Mouse (Mus musculus) heart, embryonic 14.5 days (tissue): ENCODE measurements around the gene Thsd7b. TPM values are rescaled to one million over a fixed set of nuclear protein-coding genes. Genes with fewer than 3 reads are reported as not detected.

Source experiments
- ATAC-seq: fragments of 200-750 bp; cut with Nextera tagmentation; 2 replicates; pipeline ENCODE4 v1.8.0; 2017; ENCODE audit warnings: low read depth, moderate TSS enrichment; ENCODE audit not compliant: insufficient number of reproducible peaks, insufficient read depth, low FRiP score
- H3K27ac ChIP-seq, 2 experiments: fragments of 200-500 bp in 1 of 2; fragments of 300-500 bp in 1 of 2; sonication (generic) in 1 of 2; replicated peaks in 1 of 2; 2 replicates each; pipeline ENCODE4 v1.5.1; 2012 to 2014; ENCODE audit warnings: low read depth in 2 of 2, low read length in 2 of 2, control low read depth in 1 of 2, mild to moderate bottlenecking in 1 of 2, mixed read lengths in 1 of 2; ENCODE audit not compliant: control insufficient read depth in 1 of 2, insufficient read depth in 1 of 2
- H3K27me3 ChIP-seq: fragments of 300-500 bp; sonication (generic); 2 replicates; pipeline ENCODE4 v1.6.1; 2014; ENCODE audit warnings: mild to moderate bottlenecking, low read length, control low read depth; ENCODE audit not compliant: control insufficient read depth, insufficient read depth
- H3K36me3 ChIP-seq: fragments of 300-500 bp; sonication (generic); 2 replicates; pipeline ENCODE4 v1.6.1; 2014; ENCODE audit warnings: mild to moderate bottlenecking, control low read depth, low read length, mixed read lengths; ENCODE audit not compliant: control insufficient read depth, insufficient read depth
- H3K4me1 ChIP-seq, 2 experiments: fragments of 200-500 bp in 1 of 2; fragments of 300-500 bp in 1 of 2; sonication (generic) in 1 of 2; 2 replicates each; pipeline ENCODE4 v1.6.1; 2012 to 2014; ENCODE audit warnings: low read length in 2 of 2, control low read depth in 1 of 2, mixed read lengths in 1 of 2; ENCODE audit not compliant: control insufficient read depth in 2 of 2, insufficient read depth in 2 of 2
- H3K4me2 ChIP-seq: fragments of 300-500 bp; sonication (generic); 2 replicates; pipeline ENCODE4 v1.6.1; 2014; ENCODE audit warnings: mild to moderate bottlenecking, low read length
- H3K4me3 ChIP-seq, 2 experiments: fragments of 200-500 bp in 1 of 2; fragments of 300-500 bp in 1 of 2; sonication (generic) in 1 of 2; 2 replicates each; pipeline ENCODE4 v1.5.1; 2012 to 2014; ENCODE audit warnings: low read length in 2 of 2, mild to moderate bottlenecking in 2 of 2, control low read depth in 1 of 2, low read depth in 1 of 2, moderate library complexity in 1 of 2; ENCODE audit not compliant: control insufficient read depth in 1 of 2, insufficient read depth in 1 of 2
- H3K9ac ChIP-seq: fragments of 300-500 bp; sonication (generic); 2 replicates; pipeline ENCODE4 v1.6.1; 2014; ENCODE audit warnings: mild to moderate bottlenecking, low read length
- H3K9me3 ChIP-seq: fragments of 300-500 bp; sonication (generic); 2 replicates; pipeline ENCODE4 v1.6.1; 2016; ENCODE audit warnings: low read length, control low read depth; ENCODE audit not compliant: control insufficient read depth
- WGBS: fragments of 180-500 bp; shearing (Covaris S2); extraction: QIAGEN DNeasy Blood & Tissue Kit; methylation state at CpG from one replicate; pipeline ENCODE4 v1.1.7; 2014; 5-methylcytosine and 5-hydroxymethylcytosine counted together
- polyA plus RNA-seq: library from polyadenylated mRNA; unstranded; fragments of >200 nt; fragmentation: Nextera tagmentation; extraction: Ambion mirVana; gene quantifications from 2 replicates; pipeline ENCODE4 v1.2.1, GENCODE M21; 2014

Gene Thsd7b
- 3.2 and 4.2 TPM in 2 replicates for polyA plus RNA-seq

DNA sequence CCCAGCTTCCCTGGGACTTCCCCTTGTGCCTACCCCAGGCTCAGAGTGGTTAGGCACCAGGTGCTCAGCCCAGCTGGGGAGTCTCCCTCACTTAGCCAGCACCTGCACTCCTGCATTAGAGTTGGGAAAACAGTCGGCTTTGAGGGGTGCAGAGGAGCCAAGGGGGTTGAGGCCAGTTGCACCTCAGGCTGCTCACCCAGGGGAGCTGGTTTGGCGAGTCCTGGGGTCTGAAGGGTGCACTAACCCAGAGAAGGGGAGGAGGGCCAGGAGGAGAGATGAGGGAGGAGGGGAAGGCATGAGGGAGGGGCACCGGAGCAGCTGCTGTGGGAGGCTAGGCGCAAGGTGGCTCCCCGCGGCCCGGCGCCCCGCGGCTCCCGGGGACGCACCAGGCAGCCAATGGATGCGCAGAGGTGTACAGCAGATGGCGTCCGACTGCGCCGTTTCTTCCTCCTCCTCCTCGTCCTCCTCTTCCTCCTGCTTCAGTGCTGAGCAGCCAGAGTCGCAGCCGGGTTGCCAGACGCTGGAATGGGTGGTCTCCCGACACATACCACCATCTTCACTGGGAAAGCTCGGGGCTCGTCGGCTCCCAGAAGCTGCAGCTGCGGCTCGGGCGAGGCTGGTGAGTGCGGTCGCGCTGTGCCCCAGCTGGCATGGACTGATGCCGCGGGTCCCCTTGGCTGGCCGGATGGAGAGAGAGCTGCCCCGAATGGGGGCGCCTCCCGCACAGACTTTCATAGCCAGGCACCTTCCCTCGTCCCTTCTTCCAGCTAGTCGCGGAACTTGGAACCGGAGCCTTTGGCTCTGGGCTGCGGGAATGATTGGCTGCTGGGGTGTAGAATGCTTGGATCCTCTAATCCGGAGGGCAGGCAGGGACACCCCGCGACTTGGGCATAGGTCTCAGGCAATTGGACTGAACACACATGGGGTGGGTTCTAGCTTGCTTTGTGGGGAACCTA is at the start of gene Thsd7b:
TSS of gene Thsd7b (plus strand) at position 321 of the 956 bp plus-strand sequence.
- no peaks in the 10 kb centered on the region for H3K36me3 ChIP-seq
- peak within 1 kb of the TSS; percentile 77 for H3K4me2 ChIP-seq
- peak within 1 kb of the TSS; percentile 14; the same call in 1 of the 2 replicates for H3K9ac ChIP-seq
- peak within 1 kb of the TSS; percentile 50 to 59 for H3K4me3 ChIP-seq
- peaks cover 38% of the 10 kb centered on the region for H3K27me3 ChIP-seq
- peaks cover 0 to 4% of the 10 kb centered on the region in 2 experiments; a peak in 2 of 4 replicates for H3K4me1 ChIP-seq
- no peak for ATAC-seq
- H3K27ac ChIP-seq: no peak within 1 kb of the TSS
- WGBS: under 1% methylated on average over 44 of the region's 45 CpGs
- H3K9me3 ChIP-seq: no peaks in the 10 kb centered on the region

DNA sequence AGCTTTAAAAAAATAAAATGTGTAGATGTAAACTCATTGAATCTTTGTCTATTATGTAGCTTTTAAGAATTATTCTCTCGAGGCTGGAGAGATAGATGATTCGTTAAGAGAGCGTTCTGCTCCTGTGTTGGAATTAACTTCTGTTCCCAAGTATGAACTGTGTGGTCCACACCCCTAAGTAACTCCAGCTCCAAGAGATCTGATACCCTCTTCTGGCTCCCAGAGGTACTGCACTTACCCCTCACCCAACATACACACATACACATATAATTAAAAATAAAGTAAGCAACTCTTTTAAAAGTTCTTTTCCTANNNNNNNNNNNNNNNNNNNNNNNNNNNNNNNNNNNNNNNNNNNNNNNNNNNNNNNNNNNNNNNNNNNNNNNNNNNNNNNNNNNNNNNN is 28.8 kb upstream of the Thsd7b start:
- no peaks in the 10 kb centered on the region for H3K4me1 ChIP-seq
- no peaks in the 10 kb centered on the region for H3K36me3 ChIP-seq
- H3K27me3 ChIP-seq: no peaks in the 10 kb centered on the region
- 58% methylated on average over 3 of the region's 3 CpGs for WGBS
- H3K27ac ChIP-seq: no peak overlapping the region
- no peak overlapping the region for H3K4me3 ChIP-seq
- H3K9ac ChIP-seq: no peak overlapping the region
- H3K4me2 ChIP-seq: no peak overlapping the region
- ATAC-seq: no peak
- no peaks in the 10 kb centered on the region for H3K9me3 ChIP-seq

- no peak for ATAC-seq
These were observed 22.2 kb upstream of the Thsd7b start for GRCm38 (mm10) chr1:129250704-129251443.

DNA sequence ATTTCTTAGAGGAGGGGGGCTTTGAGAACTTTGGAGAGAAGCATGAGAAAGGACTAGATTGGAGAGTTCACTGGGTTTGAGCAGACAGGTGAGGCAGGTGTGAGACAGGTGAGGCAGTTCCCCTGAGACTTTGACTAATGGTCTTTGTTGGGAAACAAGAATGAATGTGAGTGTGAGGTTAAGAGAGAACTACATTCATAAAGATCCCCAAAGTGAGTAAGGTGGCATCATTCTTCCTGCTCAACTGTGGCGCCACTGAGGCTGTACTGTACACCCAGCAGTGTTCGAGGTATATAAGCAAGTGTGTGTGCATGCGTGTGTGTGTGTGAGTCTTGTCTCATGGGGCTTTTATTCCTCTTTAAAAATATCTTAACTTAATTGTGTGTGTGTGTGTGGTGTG is 6.4 kb upstream of the Thsd7b start:
- no peak overlapping the region for H3K4me3 ChIP-seq
- ATAC-seq: no peak
- no peak overlapping the region for H3K27ac ChIP-seq
- no peaks in the 10 kb centered on the region for H3K9me3 ChIP-seq
- no peaks in the 10 kb centered on the region for H3K27me3 ChIP-seq
- H3K36me3 ChIP-seq: no peaks in the 10 kb centered on the region
- H3K4me2 ChIP-seq: no peak overlapping the region
- H3K4me1 ChIP-seq: no peaks in the 10 kb centered on the region
- H3K9ac ChIP-seq: no peak overlapping the region
- WGBS: 84% methylated on average over 3 of the region's 3 CpGs

More at GRCm38 (mm10) chr1:129250704-129251443, 22.2 kb upstream of the Thsd7b start:
- no peaks in the 10 kb centered on the region for H3K27me3 ChIP-seq
- no peak overlapping the region for H3K4me3 ChIP-seq
- H3K4me1 ChIP-seq: peaks cover 0 to 4% of the 10 kb centered on the region in 2 experiments; a peak in 1 of 4 replicates
- 56% methylated on average over 6 of the region's 6 CpGs for whole genome bisulfite sequencing
- H3K36me3 ChIP-seq: no peaks in the 10 kb centered on the region
- no peak overlapping the region for H3K27ac ChIP-seq
- H3K9me3 ChIP-seq: no peaks in the 10 kb centered on the region
- H3K4me2 ChIP-seq: no peak overlapping the region
- H3K9ac ChIP-seq: no peak overlapping the region

GRCm38 (mm10) chr1:129304173-129304572 is 31.1 kb downstream of the Thsd7b start:
- no peak overlapping the region for H3K27ac ChIP-seq
- no peak for ATAC-seq
- no peaks in the 10 kb centered on the region for H3K27me3 ChIP-seq
- H3K36me3 ChIP-seq: no peaks in the 10 kb centered on the region
- 86% methylated on average over 1 of the region's 1 CpGs for WGBS
- no peak overlapping the region for H3K4me3 ChIP-seq
- no peaks in the 10 kb centered on the region for H3K4me1 ChIP-seq
- H3K9me3 ChIP-seq: no peaks in the 10 kb centered on the region
- no peak overlapping the region for H3K4me2 ChIP-seq
- H3K9ac ChIP-seq: no peak overlapping the region

GRCm38 (mm10) chr1:129324388-129324787 is 51.3 kb downstream of the Thsd7b start:
- Histone ChIP-seq H3K9ac (no peak overlapping the region), H3K9me3 (no peaks in the 10 kb centered on the region), H3K4me2 (no peak overlapping the region), H3K27me3 (no peaks in the 10 kb centered on the region), H3K27ac (no peak overlapping the region), H3K4me3 (no peak overlapping the region), H3K4me1 (no peaks in the 10 kb centered on the region), H3K36me3 (no peaks in the 10 kb centered on the region)
- WGBS: 63% methylated on average over 6 of the region's 6 CpGs
- no peak for ATAC-seq

DNA sequence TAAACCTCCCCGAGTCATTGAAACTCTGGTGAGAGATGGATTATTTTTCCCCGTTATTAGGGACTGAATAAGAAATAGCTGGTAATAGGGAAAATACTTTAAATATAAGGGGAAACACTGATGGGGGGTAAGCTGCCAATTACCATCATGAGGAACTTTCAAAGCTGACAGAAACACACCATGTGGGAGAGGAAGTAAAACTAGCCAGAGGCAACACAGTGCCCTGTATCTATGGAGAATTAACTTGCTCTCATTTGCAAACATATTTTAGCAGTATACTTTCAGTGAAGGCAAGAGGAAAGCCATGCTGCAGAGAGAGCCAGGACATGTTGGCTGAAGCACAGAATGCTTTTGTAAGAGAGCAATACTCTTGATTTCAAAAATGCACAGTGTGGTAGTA is 51.7 kb downstream of the Thsd7b start:
- Histone ChIP-seq H3K27ac (no peak overlapping the region), H3K27me3 (no peaks in the 10 kb centered on the region), H3K9me3 (no peaks in the 10 kb centered on the region), H3K9ac (no peak overlapping the region), H3K4me1 (no peaks in the 10 kb centered on the region), H3K4me2 (no peak overlapping the region), H3K36me3 (no peaks in the 10 kb centered on the region), H3K4me3 (no peak overlapping the region)
- WGBS: 71% methylated on average over 2 of the region's 2 CpGs
- ATAC-seq: no peak
